Mouse (Mus musculus): ENCODE data around the gene Kcnj15.

Gene Kcnj15

GRCm38 (mm10) chr16:95289375-95289774, 32.0 kb downstream of the Kcnj15 start:
- in situ Hi-C loops (cut with MboI, MseI) = no loop called here

- in situ Hi-C loops (cut with MboI, MseI) = no loop called here
Observed at GRCm38 (mm10) chr16:95291450-95292101, 34.2 kb downstream of the Kcnj15 start.

- in situ Hi-C loops (cut with MboI, MseI) = no loop called here
Observed at GRCm38 (mm10) chr16:95292843-95293505, 35.6 kb downstream of the Kcnj15 start.

DNA sequence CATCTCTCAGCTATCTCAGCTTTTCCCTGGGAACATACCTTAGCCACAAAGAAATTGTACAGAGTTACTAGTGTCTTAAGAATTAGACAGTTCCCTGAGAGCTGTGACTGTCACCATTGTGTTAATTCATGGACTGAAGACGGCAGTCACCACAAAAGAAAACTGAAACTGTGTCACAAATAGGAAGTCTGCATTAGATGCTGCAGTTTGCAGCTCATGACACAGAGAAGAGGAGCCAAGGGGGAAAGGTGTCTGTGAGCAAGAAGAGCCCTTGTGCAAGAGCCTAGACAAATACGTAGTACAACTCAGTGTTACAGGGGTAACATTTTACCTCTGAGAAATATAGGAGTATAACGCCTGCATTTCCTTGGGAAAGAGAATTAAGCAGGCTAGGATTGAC, 40.3 kb downstream of the Kcnj15 start:
- in situ Hi-C loops (cut with MboI, MseI) = no loop called here

DNA sequence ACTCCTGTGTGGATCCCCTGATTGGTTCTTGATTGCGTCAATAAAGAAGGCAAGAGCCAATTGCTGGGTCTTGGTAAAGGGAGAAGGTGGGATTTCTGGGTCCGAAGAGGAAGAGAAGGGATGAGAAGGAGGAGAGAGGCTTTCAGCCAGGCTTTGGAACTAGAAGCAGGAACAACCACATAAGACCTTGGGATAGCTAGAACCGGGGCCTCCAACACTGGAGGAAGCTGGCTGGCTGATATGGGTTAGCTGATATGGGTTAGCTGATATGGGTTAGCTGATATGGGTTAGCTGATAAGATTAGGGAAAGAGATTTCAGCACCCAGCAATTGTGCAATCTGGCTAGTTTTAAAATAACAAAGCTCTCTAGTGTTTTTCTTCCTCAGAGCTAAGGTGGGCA, 44.3 kb downstream of the Kcnj15 start:
- in situ Hi-C loops (cut with MboI, MseI) = no loop called here

DNA sequence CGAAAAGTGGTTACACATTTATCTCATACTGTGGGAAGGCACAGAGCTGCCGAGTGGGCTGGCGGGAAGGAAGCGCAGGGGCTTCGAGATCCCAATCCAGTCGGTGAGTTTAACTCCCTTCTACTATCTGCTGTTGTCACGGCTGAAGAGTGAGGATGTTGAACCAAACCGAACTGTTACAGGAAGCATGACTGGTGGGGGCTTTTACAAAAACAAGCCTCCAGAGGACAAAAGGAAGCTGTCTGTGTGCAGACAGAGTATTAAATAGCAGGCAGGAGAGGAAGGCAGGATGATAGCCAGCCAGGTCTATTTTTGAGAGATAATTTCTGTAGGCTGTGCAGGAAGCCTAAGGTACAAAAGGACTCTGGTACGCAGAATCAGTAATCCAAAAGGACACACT, 46.3 kb downstream of the Kcnj15 start:
- in situ Hi-C loops (cut with MboI, MseI) = no loop called here

DNA sequence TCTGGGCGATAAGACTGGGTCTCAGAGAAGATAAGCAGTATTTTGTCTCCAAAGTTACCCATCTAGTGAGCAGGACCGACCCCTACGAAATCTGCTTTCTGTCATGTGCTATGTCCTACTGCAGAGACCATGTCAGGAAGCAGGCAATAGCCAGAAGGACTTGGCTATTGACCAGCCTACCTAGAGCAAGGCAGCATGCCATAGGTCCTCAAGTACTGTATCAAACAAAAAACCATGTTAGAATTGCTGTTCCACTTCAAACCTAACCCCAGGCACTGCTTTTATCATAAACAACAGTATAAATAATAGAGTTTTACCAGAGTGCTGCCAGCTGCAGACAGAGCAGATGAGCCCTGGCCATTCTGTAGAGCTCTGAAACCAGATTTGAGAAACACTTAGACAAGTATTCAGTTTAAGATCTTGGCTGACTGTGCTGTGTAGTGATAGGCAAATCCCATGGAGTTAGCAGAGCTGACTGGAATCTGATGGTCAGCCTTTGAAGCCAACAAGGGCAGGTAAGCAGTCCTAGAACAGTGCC, 50.5 kb downstream of the Kcnj15 start:
- in situ Hi-C loops (cut with MboI, MseI) = no loop called here

DNA sequence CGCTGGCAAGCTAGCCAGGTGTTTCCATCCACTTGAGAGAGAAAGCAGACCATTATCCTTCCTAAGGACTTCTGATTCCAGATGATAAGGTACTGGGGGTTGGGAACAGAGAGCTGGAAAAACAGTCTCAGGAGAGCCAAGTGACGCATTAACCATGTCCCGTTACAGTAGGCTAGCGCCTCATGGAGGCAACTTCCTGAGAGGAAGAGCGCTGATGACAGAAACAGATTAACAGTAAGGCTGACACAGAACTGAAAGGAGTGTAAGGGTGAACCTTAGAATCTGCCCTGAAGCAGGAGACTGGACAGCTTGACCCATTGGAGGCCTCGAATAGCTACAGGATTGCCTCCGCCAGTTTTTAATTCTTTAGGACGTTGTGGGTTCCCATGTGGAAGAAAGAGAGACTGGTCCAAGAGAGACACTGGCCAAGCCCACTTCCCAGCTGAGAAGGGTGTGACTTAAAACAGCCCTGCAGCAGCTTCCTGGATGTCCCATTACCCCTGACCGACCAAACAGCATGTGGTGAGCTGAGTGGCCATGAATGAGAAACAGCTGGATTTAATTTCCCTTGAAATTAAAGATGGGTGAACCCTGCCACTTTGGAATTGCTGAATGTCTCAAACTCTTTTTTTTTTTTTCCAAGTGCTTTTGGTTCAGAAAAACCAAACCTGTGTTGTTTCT, 64.7 kb downstream of the Kcnj15 start:
- in situ Hi-C loops (cut with MboI, MseI) = no loop called here

GRCm38 (mm10) chr16:95332159-95332558, 74.8 kb downstream of the Kcnj15 start:
- in situ Hi-C loops (cut with MboI, MseI) = loop anchor here (10.0 kb wide), 1 partner anchor 517 kb away; no protein-coding TSS in a partner anchor

GRCm38 (mm10) chr16:95340885-95341791, 83.8 kb downstream of the Kcnj15 start:
- in situ Hi-C loops (cut with MboI, MseI) = loop anchor here (5.0 to 10.0 kb wide), 3 partner anchors 139 to 234 kb away; no protein-coding TSS in a partner anchor

DNA sequence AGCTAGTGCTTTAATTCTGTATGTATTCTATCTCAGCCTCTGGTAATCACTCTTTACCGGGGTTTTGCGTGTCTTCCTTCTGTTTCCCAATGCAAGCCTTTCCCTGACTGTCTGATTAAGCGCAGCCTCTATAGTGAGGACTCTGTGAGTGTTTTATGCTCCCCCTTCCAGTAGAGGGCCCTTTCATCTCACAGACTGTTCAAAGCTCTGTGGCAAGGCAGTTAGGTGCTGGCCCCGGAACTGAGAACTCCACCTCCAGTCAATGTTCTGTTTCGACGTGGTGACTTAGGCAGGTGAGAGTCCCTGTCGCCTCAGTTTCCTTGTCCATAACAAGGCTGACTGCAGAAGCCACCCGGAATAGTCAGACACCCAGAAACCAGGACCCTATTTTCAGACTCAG, 84.7 kb downstream of the Kcnj15 start:
- in situ Hi-C loops (cut with MboI, MseI) = loop anchor here (5.0 to 10.0 kb wide), 3 partner anchors 140 to 233 kb away; no protein-coding TSS in a partner anchor

DNA sequence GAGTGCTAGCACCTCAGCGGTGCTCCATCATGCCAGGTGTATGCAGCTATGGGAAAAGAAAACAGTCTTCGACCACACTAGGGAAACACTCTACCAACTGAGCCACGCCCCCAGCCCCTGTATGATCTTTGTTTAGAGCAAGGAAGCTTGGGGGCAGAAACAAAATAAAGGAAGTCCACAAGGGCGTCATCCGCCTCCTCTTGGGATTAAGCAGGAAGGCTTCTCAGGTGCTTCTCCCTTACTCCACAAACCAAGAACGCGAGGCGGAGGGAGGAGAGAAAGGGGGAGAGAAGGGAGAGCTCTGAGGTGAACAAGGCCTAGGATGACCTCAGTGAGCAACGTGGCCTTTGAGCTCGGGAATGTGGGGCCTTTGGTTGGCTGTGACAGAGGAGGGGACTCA, 87.6 kb downstream of the Kcnj15 start:
- in situ Hi-C loops (cut with MboI, MseI) = loop anchor here (5.0 to 10.0 kb wide), 3 partner anchors 143 to 230 kb away; no protein-coding TSS in a partner anchor

GRCm38 (mm10) chr16:95345882-95346281, 88.5 kb downstream of the Kcnj15 start:
- in situ Hi-C loops (cut with MboI, MseI) = loop anchor here (10.0 kb wide), 2 partner anchors 211 to 229 kb away; no protein-coding TSS in a partner anchor

DNA sequence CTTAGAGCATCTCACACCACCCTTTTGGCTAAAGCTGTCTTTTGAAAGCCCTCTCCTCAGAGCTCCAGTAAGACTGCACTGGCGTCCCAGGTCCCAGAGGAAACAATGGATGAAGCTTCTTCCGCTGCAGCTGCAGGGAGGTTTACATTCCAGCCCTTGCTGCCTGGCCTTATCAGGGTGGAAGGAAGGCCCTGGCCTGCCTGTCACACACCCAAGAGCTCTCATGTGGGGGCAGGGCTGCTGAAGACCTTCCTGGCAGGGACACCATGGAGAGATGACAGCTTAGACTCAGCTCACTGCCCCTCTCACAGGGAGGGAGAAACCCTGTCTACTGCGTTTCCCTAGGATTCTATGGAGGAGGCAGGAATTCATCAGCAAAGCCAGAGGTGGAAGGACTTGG, 89.8 kb downstream of the Kcnj15 start:
- in situ Hi-C loops (cut with MboI, MseI) = loop anchor here (10.0 kb wide), 2 partner anchors 212 to 228 kb away; no protein-coding TSS in a partner anchor

GRCm38 (mm10) chr16:95348555-95348954, 91.2 kb downstream of the Kcnj15 start:
- in situ Hi-C loops (cut with MboI, MseI) = loop anchor here (10.0 kb wide), 2 partner anchors 214 to 226 kb away; no protein-coding TSS in a partner anchor

DNA sequence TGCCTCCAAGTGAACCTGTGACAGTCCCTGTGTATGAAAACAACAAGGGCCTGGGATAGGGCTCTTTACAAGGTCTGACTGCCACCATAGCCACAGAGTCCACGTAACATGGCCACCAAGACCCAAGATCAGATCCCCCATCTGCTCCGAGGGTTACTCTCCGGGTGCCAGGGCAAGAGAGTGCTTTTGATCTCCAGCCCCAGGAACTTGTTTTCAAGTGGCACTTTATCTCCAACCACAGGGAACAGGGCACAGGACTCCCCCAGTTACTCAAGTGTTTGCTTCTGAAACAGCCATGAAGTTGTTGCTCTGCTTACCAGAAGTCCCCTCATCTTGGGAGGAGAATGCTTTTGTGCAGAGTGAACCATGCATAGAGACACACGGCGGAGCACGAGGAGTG, 92.0 kb downstream of the Kcnj15 start:
- in situ Hi-C loops (cut with MboI, MseI) = loop anchor here (10.0 kb wide), 2 partner anchors 215 to 225 kb away; no protein-coding TSS in a partner anchor

- in situ Hi-C loops (cut with MboI, MseI) = loop anchor here (10.0 kb wide), 2 partner anchors 215 to 225 kb away; no protein-coding TSS in a partner anchor
Observed at GRCm38 (mm10) chr16:95349745-95350144, 92.4 kb downstream of the Kcnj15 start.
